Mouse (Mus musculus): ENCODE results near the gene Pten.
"Not testable (repeated sequence)": the region's sequence is repeated elsewhere in the genome, so short reads cannot be mapped to it uniquely, and the experiment has no call there.

Pten gene

GRCm38 (mm10) chr19:32781305-32782071 lies 24.2 kb downstream of the Pten start:
- TF ChIP-seq CTCF (conservative IDR thresholded peaks at IDR 0.05; ENCODE audit: low read length): no peak
- no peak for TF ChIP-seq NANOG (IDR thresholded peaks at IDR 0.05; ENCODE audit: borderline replicate concordance, low read length)
- no peak for TF ChIP-seq POU5F1 (IDR thresholded peaks at IDR 0.05; ENCODE audit: borderline replicate concordance, low read length)
- H3K27me3 ChIP-seq (ENCODE audit: insufficient read depth, low read length): no peaks in the 10 kb centered on the region
- peaks cover 35% of the 10 kb centered on the region for H3K36me3 ChIP-seq (ENCODE audit: insufficient read depth, low read length)

GRCm38 (mm10) chr19:32787388-32787787 lies 30.1 kb downstream of the Pten start:
- not testable (repeated sequence) for H3K9me3 ChIP-seq (ENCODE audit: low read length); H3K27me3 ChIP-seq (ENCODE audit: insufficient read depth, low read length); H3K4me3 ChIP-seq (replicated peaks; ENCODE audit: low read length)
- Histone ChIP-seq H3K36me3 (ENCODE audit: insufficient read depth, low read length) (peaks cover 28% of the 10 kb centered on the region), H3K4me1 (replicated peaks; ENCODE audit: low read depth, low read length) (peaks cover 76% of the 10 kb centered on the region)

More at GRCm38 (mm10) chr19:32781305-32782071, 24.2 kb downstream of the Pten start:
- Histone ChIP-seq H3K4me3 (replicated peaks; ENCODE audit: low read length) (no peak overlapping the region), H3K4me1 (replicated peaks; ENCODE audit: low read depth, low read length) (peaks cover 64% of the 10 kb centered on the region), H3K9me3 (ENCODE audit: low read length) (no peaks in the 10 kb centered on the region)

GRCm38 (mm10) chr19:32788016-32788415 lies 30.7 kb downstream of the Pten start:
- H3K4me3 ChIP-seq (replicated peaks; ENCODE audit: low read length); H3K27me3 ChIP-seq (ENCODE audit: insufficient read depth, low read length); H3K9me3 ChIP-seq (ENCODE audit: low read length): not testable (repeated sequence)
- Histone ChIP-seq H3K4me1 (replicated peaks; ENCODE audit: low read depth, low read length) (peaks cover 75% of the 10 kb centered on the region), H3K36me3 (ENCODE audit: insufficient read depth, low read length) (peaks cover 22% of the 10 kb centered on the region; the same call in 1 of the 2 replicates)

GRCm38 (mm10) chr19:32789535-32789934 lies 32.2 kb downstream of the Pten start:
- H3K36me3 ChIP-seq (ENCODE audit: insufficient read depth, low read length): peaks cover 17% of the 10 kb centered on the region; the same call in 1 of the 2 replicates
- H3K9me3 ChIP-seq (ENCODE audit: low read length): no peaks in the 10 kb centered on the region
- H3K4me1 ChIP-seq (replicated peaks; ENCODE audit: low read depth, low read length): peaks cover 77% of the 10 kb centered on the region
- H3K27me3 ChIP-seq (ENCODE audit: insufficient read depth, low read length): no peaks in the 10 kb centered on the region
- TF ChIP-seq NANOG (IDR thresholded peaks at IDR 0.05; ENCODE audit: borderline replicate concordance, low read length): no peak
- TF ChIP-seq CTCF (conservative IDR thresholded peaks at IDR 0.05; ENCODE audit: low read length): no peak
- no peak for TF ChIP-seq POU5F1 (IDR thresholded peaks at IDR 0.05; ENCODE audit: borderline replicate concordance, low read length)
- H3K4me3 ChIP-seq (replicated peaks; ENCODE audit: low read length): no peak overlapping the region

GRCm38 (mm10) chr19:32792610-32793009 lies 35.3 kb downstream of the Pten start:
- Histone ChIP-seq H3K4me1 (replicated peaks; ENCODE audit: low read depth, low read length) (peaks cover 79% of the 10 kb centered on the region), H3K4me3 (replicated peaks; ENCODE audit: low read length) (no peak overlapping the region), H3K9me3 (ENCODE audit: low read length) (no peaks in the 10 kb centered on the region), H3K27me3 (ENCODE audit: insufficient read depth, low read length) (no peaks in the 10 kb centered on the region), H3K36me3 (ENCODE audit: insufficient read depth, low read length) (peaks cover 22% of the 10 kb centered on the region)
- TF ChIP-seq NANOG (IDR thresholded peaks at IDR 0.05; ENCODE audit: borderline replicate concordance, low read length) (no peak), CTCF (conservative IDR thresholded peaks at IDR 0.05; ENCODE audit: low read length) (no peak), POU5F1 (IDR thresholded peaks at IDR 0.05; ENCODE audit: borderline replicate concordance, low read length) (no peak)

GRCm38 (mm10) chr19:32793901-32794300 lies 36.6 kb downstream of the Pten start:
- TF ChIP-seq NANOG (IDR thresholded peaks at IDR 0.05; ENCODE audit: borderline replicate concordance, low read length): no peak
- no peak for TF ChIP-seq POU5F1 (IDR thresholded peaks at IDR 0.05; ENCODE audit: borderline replicate concordance, low read length)
- no peak for TF ChIP-seq CTCF (conservative IDR thresholded peaks at IDR 0.05; ENCODE audit: low read length)
- Histone ChIP-seq H3K4me3 (replicated peaks; ENCODE audit: low read length) (no peak overlapping the region), H3K4me1 (replicated peaks; ENCODE audit: low read depth, low read length) (peaks cover 67% of the 10 kb centered on the region), H3K36me3 (ENCODE audit: insufficient read depth, low read length) (peaks cover 25% of the 10 kb centered on the region), H3K27me3 (ENCODE audit: insufficient read depth, low read length) (no peaks in the 10 kb centered on the region), H3K9me3 (ENCODE audit: low read length) (no peaks in the 10 kb centered on the region)

GRCm38 (mm10) chr19:32800557-32800956 lies 43.3 kb downstream of the Pten start:
- Histone ChIP-seq H3K27me3 (ENCODE audit: insufficient read depth, low read length) (no peaks in the 10 kb centered on the region), H3K9me3 (ENCODE audit: low read length) (no peaks in the 10 kb centered on the region), H3K4me1 (replicated peaks; ENCODE audit: low read depth, low read length) (peaks cover 30% of the 10 kb centered on the region), H3K4me3 (replicated peaks; ENCODE audit: low read length) (no peak overlapping the region), H3K36me3 (ENCODE audit: insufficient read depth, low read length) (peaks cover 79% of the 10 kb centered on the region)
- TF ChIP-seq CTCF (conservative IDR thresholded peaks at IDR 0.05; ENCODE audit: low read length): no peak
- no peak for TF ChIP-seq POU5F1 (IDR thresholded peaks at IDR 0.05; ENCODE audit: borderline replicate concordance, low read length)

GRCm38 (mm10) chr19:32804703-32805102 lies 47.4 kb downstream of the Pten start:
- H3K36me3 ChIP-seq (ENCODE audit: insufficient read depth, low read length): peaks cover 68% of the 10 kb centered on the region
- no peaks in the 10 kb centered on the region for H3K9me3 ChIP-seq (ENCODE audit: low read length)
- no peak overlapping the region for H3K4me3 ChIP-seq (replicated peaks; ENCODE audit: low read length)
- TF ChIP-seq NANOG (IDR thresholded peaks at IDR 0.05; ENCODE audit: borderline replicate concordance, low read length) (no peak), POU5F1 (IDR thresholded peaks at IDR 0.05; ENCODE audit: borderline replicate concordance, low read length) (no peak), CTCF (conservative IDR thresholded peaks at IDR 0.05; ENCODE audit: low read length) (no peak)
- no peaks in the 10 kb centered on the region for H3K27me3 ChIP-seq (ENCODE audit: insufficient read depth, low read length)
- H3K4me1 ChIP-seq (replicated peaks; ENCODE audit: low read depth, low read length): peaks cover 19% of the 10 kb centered on the region

- Histone ChIP-seq H3K4me1 (replicated peaks; ENCODE audit: low read depth, low read length) (peaks cover 3% of the 10 kb centered on the region), H3K9me3 (ENCODE audit: low read length) (no peaks in the 10 kb centered on the region), H3K4me3 (replicated peaks; ENCODE audit: low read length) (no peak overlapping the region), H3K36me3 (ENCODE audit: insufficient read depth, low read length) (peaks cover 67% of the 10 kb centered on the region), H3K27me3 (ENCODE audit: insufficient read depth, low read length) (no peaks in the 10 kb centered on the region)
- no peak for TF ChIP-seq POU5F1 (IDR thresholded peaks at IDR 0.05; ENCODE audit: borderline replicate concordance, low read length)
- TF ChIP-seq NANOG (IDR thresholded peaks at IDR 0.05; ENCODE audit: borderline replicate concordance, low read length): no peak
- no peak for TF ChIP-seq CTCF (conservative IDR thresholded peaks at IDR 0.05; ENCODE audit: low read length)
These were observed 50.3 kb downstream of the Pten start for GRCm38 (mm10) chr19:32807610-32808009.

Data from E14TG2a.4 (cell line).